Comparison of ENCODE assay signal across 8 mouse cellular contexts in genomic region chr19:46148372-46148760, GRCm38 (mm10). TPM values are rescaled to one million over a fixed set of nuclear protein-coding genes. Genes with fewer than 3 reads are reported as not detected.
DNase-seq lines count a peak whose midpoint lies in the region; ATAC-seq lines count a peak whose summit lies in the region.

No protein-coding gene starts in this region.

- H3K4me3 ChIP-seq in liver, embryonic 12.5 days = peak overlapping the region; percentile 58
- H3K4me3 ChIP-seq in stomach, embryonic 14.5 days (ENCODE audit: low read depth, low read length) = peak overlapping the region; percentile 54

- WGBS in liver, embryonic 12.5 days (ENCODE audit: insufficient replicate concordance) = under 1% methylated on average over 27 of the region's 27 CpGs
- under 1% methylated on average over 27 of the region's 27 CpGs for WGBS in stomach, embryonic 14.5 days

- ATAC-seq in liver, embryonic 12.5 days = peak; percentile 62
- peak; percentile 81 for ATAC-seq in stomach, embryonic 14.5 days (ENCODE audit: insufficient number of reproducible peaks, insufficient read depth, low FRiP score, low read depth)

- no peaks in the 10 kb centered on the region for H3K9me3 ChIP-seq in liver, embryonic 12.5 days (replicated peaks)
- no peaks in the 10 kb centered on the region for H3K9me3 ChIP-seq in stomach, embryonic 14.5 days (ENCODE audit: control insufficient read depth, low read depth, low read length)

- H3K9ac ChIP-seq in liver, embryonic 12.5 days = peak overlapping the region; percentile 47; the same call in 1 of the 2 replicates
- H3K9ac ChIP-seq in stomach, embryonic 14.5 days (replicated peaks; ENCODE audit: low read depth, low read length) = no peak overlapping the region

- H3K27me3 ChIP-seq in liver, embryonic 12.5 days (replicated peaks) = peaks cover 78% of the 10 kb centered on the region
- peaks cover 36% of the 10 kb centered on the region; the same call in 1 of the 2 replicates for H3K27me3 ChIP-seq in stomach, embryonic 14.5 days (ENCODE audit: control insufficient read depth, insufficient read depth, low read length)

- no peaks in the 10 kb centered on the region for H3K36me3 ChIP-seq in liver, embryonic 12.5 days
- no peaks in the 10 kb centered on the region for H3K36me3 ChIP-seq in stomach, embryonic 14.5 days (ENCODE audit: control insufficient read depth, insufficient read depth, low read length)

- DNase-seq in cerebellum, adult 9-11 months = peak; percentile 36
- no peak for DNase-seq in cerebellum, adult 11-12 months
- peak; percentile 94 for DNase-seq in embryo, embryonic 11 days
- peak; percentile 99 for DNase-seq in heart, adult 11 months
- DNase-seq in kidney, adult 11 months = peak; percentile 83
- DNase-seq in natural killer cell, adult 2 months (ENCODE audit: low spot score in 2 of 2) = peak; percentile 65 to 72

- H3K4me1 ChIP-seq in liver, embryonic 12.5 days = peaks cover 32% of the 10 kb centered on the region
- H3K4me1 ChIP-seq in stomach, embryonic 14.5 days (ENCODE audit: control insufficient read depth, insufficient read depth, low read length) = peaks cover 18% of the 10 kb centered on the region; the same call in 1 of the 2 replicates

- H3K27ac ChIP-seq in liver, embryonic 12.5 days = no peak overlapping the region
- H3K27ac ChIP-seq in stomach, embryonic 14.5 days (ENCODE audit: low read length) = no peak overlapping the region

- H3K4me2 ChIP-seq in liver, embryonic 12.5 days = peak overlapping the region; percentile 89
- H3K4me2 ChIP-seq in stomach, embryonic 14.5 days (replicated peaks; ENCODE audit: low read depth, low read length) = peak overlapping the region; percentile 98

RNA-seq across cellular contexts. Expression of gene Pitx3, which starts 0.2 kb away (rescaled TPM):
- polyA plus RNA-seq in liver, embryonic 12.5 days (2016; fragmentation: Nextera tagmentation; extraction: Ambion mirVana) = 0.59 and 0.94 TPM in 2 replicates
- polyA plus RNA-seq in stomach, embryonic 14.5 days (2014; fragmentation: Nextera tagmentation; extraction: Ambion mirVana) = not detected in 2 replicates

RNA-seq across cellular contexts. Expression of gene Gbf1, which starts 3.9 kb away (rescaled TPM):
- 27.7 and 30.6 TPM in 2 replicates for polyA plus RNA-seq in liver, embryonic 12.5 days (2016; fragmentation: Nextera tagmentation; extraction: Ambion mirVana)
- polyA plus RNA-seq in stomach, embryonic 14.5 days (2014; fragmentation: Nextera tagmentation; extraction: Ambion mirVana) = 56.6 and 63.7 TPM in 2 replicates

RNA-seq across cellular contexts. Expression of gene Elovl3, which starts 16.7 kb away (rescaled TPM):
- polyA plus RNA-seq in liver, embryonic 12.5 days (2016; fragmentation: Nextera tagmentation; extraction: Ambion mirVana) = not detected in 2 replicates
- polyA plus RNA-seq in stomach, embryonic 14.5 days (2014; fragmentation: Nextera tagmentation; extraction: Ambion mirVana) = not detected in 2 replicates
